Mouse (Mus musculus): ENCODE results near the gene Dedd.
A peak's percentile ranks its signal among the peaks of the same experiment; 100 is the strongest.
"Not testable (repeated sequence)": the region's sequence is repeated elsewhere in the genome, so short reads cannot be mapped to it uniquely, and the experiment has no call there.

Dedd gene

DNA sequence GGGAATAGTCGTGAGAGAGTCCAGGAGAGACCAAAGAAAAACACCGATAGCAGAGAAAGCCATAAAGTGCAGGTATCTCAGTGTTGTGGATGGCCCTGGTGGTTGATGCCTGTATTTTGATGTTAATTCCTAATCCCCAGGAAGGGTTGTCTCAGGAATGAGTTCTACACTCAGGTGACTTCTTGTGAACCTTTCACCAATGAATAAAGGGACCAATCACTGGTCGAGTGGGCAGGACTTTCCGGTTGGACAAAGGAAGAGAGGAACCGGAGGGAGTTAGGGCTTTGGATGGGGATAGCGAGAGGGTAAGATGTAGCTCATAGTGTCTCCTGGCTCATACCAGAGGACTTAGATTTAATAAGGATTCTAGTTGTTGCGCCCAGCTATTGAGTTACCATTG lies 9.2 kb upstream of the Dedd start:
- no peak for DNase-seq (ENCODE audit: low spot score in 2 of 2)

DNA sequence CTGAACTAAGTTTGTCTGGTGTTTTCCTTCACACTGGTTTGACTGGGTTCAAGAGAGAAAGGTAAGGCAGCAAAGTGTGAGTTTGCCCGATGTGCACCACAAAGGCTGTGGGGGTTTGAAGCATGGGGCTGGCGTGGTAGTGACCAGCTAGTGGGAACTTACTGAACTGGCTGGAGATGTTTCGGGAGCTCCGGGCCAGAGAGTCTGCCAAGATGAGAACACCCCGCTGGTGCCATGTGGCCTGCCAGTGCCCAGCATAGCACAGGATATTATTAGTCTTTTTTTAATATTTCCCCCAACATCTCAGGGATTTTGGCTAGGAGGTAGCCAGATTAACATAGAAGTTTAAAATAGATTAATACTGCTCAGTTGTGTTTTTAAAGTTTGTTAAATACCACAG lies 8.8 kb upstream of the Dedd start:
- DNase-seq (ENCODE audit: low spot score in 2 of 2), result no peak

DNA sequence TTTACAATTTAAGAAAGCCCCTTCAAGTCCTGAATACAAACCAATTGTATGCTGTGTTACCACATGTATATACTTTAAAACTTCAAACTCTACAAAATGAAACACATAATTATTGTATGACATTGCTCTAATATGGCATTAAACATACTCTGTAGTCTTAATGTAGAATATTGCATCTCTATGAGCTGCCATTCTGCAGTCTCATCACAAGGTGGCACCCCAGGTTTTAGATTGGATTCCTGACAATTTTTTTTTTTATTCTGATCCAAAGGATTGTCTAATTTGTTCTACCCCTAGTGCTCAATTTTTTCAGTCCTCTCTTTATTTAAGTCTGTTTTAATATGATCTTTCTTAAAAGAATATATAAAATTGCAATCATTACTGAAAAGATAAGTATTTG lies 7.5 kb upstream of the Dedd start:
- no peak for DNase-seq (ENCODE audit: low spot score in 2 of 2)

DNA sequence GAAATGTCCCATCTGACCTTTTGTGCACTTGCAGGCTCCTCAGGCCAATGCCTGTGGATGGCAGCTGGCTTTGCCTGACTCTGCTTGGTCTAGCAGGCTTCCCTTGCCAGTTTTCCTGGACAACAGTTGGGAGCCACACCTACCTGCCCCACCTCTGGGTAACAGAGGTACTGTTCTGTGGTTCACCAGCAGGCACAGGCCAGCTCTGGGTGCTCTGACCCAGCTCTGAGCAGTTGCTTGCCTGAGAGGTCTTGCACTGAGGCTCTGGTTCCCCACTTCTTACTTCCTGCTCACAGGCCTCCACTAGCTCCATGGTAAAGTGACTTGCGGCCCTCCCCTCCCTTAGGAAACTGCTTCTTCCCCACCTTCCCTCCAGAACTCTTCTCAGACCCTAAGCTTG lies 6.9 kb upstream of the Dedd start:
- DNase-seq (ENCODE audit: low spot score in 2 of 2), result no peak

DNA sequence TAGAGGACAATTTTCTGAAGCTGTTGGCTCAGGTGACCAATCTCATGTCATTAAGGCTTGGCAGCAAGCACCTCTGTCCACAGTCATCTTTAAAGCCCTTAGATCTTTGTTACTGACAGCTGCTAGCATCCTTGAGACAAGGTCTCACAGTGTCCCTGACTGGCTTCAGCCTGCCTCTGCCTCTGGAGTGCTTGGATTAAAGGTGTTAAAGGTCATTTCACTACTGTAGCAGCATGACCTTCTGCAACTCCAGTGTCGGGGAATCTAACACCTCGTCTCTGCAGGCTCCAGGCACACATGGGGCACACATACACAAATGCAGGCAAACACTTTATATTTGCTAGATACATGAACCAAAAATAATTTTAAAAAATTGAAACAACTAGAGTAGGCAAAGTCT lies 3.4 kb upstream of the Dedd start:
- no peak for DNase-seq (ENCODE audit: low spot score in 2 of 2)

DNA sequence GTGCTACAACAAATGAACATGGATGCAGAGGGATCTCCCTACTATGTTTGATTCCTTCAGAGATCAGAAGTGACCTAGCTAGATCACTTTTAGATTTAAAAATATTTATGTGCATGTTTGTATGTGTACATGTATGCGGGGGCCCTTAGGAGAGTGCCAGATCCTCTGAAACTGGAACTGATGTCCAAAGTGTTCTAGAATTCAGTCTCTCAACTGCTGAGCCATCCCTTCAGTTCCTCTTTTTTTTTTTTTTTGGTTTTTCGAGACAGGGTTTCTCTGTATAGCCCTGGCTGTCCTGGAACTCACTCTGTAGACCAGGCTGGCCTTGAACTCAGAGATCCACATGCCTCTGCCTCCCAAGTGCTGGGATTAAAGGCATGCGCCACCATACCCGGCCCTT lies 2.4 kb upstream of the Dedd start:
- not testable (repeated sequence) for DNase-seq (ENCODE audit: low spot score in 2 of 2)

DNA sequence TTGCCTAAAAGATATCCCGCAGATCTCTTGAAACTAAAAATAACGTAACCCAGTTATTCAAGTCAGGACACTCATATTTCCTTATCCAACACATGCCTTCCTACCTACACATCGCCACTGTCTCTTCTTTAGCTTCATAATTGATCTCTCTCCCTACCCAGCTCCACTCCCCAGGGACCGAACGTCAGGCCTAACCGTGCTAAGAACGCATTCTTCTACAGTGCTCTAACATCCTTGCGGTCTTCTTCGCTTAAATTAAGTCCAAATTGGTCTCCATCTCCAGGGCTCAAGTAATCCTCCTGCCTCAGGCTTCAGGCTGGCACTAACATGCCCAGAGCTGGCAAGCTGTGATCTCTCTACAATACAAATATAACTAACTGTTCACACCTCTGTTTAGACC lies 701 bp upstream of the Dedd start:
- DNase-seq (ENCODE audit: low spot score in 2 of 2), result no peak

DNA sequence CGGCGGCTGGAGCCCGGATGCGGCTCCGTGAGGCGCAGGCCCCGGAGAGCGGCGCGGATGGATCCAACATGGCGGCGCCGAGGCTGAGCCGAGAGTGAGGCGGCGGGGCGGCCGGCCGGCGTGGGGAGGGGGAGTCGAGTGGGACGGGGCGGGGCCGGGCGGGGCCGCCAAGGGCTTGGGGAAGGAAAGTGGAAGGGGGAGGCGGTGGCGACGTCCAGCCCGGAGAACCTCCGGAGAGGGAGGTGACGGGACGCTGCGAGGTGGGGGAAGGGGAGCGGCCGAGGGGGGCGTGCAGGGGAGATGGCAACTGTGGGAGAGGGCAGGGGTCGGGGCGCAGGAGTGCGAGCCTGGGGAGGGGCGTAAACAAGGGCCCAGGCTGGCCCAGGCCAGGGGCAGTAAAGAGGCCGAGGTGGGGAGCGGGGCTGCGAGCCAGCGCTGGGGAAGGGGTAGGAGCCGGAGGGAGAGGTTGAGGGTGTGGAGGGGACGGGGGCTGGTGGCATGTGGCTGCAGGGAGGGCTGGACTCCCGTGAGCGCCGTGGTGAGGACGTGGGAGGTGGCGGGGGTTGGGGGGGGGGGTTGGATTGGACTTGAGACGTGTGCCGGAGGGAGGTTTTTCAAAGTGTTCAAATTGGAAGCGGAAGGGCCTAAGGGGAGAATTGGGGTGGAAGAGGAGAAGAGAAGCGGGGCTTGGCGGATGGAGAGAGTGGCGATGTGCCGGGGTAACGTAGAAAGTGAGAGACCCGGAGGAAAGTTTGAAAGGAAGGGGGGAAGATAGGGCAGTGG lies 679 bp downstream of the Dedd start:
- peak in 1 of 2 experiments; percentile 38 for DNase-seq (ENCODE audit: low spot score in 2 of 2)

DNA sequence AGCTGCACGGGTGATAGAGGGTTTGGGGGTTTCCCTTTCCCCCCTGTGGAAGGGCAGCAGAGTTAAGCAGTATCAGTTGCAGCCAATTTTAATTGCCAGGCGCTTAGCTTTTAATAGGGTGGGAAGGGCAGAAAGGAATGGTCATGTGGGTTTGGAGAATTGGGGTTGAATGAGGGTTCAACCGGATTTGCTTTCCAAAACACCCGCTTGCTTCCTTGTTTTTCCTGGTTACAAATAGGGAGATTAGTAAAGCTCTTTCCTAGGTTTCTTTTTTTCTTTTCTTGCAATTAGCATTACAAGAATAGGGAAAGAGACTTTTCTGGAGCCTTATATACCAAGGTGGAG lies 1.2 kb downstream of the Dedd start:
- DNase-seq (ENCODE audit: low spot score in 2 of 2), result no peak

DNA sequence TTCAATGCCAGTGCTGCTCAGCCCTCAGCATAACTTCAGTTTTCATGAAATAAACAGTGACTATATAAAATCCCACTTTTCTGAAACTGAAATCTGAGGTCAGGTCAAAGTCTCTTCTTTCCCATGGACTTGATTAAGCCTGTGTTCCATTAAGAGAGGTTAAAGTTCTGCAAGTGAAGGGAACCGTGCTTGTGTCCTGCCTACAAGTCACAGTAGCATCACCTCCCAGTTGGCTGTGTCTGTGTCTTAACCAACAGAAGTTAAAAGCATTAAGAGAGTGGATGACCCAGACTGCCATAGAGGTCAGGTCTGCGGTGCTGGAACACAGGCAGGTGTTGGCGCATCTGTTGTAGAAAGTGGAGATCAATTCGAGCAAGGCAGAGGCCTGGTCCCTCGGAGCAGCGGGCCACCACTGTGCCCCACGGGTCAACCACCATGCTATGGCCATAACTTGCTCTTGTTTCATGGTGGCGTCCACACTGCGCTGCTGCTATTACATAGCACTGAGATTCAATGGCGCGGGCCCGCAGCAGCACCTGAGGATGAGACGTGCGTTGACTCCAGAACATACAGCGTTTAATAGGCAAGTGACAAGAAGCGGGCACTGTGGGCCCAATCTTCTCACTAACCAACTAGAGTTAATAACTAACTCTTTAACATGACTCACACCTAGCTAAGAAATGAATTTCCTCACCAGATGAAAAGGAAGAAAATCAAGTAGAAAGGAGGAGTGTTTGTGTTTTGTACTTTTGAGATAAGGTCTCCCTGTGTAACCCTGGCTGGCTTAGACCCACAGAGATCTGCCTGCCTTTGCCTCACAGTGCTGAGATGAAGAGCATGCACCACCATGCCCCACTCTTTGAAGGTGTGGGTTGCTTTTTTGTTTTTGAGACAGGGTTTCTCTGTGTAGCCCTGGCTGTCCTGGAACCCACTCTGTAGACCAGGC lies 13.6 kb downstream of the Dedd start:
- no peak for DNase-seq (ENCODE audit: low spot score in 2 of 2)

DNA sequence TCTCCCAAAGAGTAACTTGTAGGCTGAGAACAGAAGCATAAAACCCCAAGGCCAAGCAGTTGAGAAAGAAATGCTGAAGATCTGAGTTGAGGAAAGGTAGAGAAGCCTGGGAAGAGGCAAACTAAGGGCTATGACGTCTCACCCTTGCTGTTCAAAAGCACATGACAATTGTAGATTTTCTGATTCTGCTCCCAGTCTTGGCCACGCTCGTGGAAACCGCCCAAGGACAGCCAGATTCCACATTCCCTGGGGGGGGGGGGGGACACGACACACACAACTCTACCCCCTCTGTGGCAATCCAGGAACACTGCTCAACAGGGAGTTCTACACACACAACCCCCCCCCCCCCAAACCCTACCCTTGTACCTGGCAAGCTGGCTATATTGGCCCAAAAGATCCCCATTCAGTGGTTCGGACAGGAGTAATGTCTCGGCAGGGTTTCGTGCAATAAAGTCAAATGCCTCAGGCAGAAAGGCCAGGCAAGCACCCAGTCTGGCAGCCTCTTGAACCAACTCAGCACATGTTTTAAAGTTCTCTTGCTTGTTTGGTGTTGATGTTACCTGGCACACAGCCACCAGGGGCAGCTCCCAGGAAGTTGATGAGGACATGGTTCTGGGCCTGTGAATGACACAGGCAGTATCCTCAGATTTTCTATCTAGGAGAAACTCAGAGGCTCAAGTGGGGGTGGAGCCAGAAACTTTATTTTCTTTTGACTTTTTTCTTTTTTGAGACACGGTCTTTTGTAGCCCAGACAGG lies 15.2 kb downstream of the Dedd start:
- peak in 1 of 2 experiments; percentile 20 for DNase-seq (ENCODE audit: low spot score in 2 of 2)

DNA sequence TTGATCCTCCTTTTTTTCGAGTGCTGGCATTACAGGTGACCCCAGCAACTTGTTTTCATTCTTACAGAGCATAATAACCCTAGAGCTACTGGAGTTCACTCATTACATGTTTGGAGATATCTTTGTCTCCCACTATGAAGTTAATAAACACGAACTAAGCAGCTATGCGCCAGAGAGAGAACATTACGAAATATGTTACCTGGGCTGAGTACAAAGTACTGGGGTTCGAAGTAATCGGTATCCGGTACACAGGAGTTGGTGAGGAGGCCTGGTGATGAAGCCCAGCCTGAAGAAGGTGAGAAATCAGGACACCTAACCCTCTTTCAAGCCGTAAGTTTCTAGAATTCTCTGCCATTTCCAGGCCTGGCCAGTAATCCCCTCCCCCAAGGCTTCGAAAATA lies 15.8 kb downstream of the Dedd start:
- no peak for DNase-seq (ENCODE audit: low spot score in 2 of 2)

DNA sequence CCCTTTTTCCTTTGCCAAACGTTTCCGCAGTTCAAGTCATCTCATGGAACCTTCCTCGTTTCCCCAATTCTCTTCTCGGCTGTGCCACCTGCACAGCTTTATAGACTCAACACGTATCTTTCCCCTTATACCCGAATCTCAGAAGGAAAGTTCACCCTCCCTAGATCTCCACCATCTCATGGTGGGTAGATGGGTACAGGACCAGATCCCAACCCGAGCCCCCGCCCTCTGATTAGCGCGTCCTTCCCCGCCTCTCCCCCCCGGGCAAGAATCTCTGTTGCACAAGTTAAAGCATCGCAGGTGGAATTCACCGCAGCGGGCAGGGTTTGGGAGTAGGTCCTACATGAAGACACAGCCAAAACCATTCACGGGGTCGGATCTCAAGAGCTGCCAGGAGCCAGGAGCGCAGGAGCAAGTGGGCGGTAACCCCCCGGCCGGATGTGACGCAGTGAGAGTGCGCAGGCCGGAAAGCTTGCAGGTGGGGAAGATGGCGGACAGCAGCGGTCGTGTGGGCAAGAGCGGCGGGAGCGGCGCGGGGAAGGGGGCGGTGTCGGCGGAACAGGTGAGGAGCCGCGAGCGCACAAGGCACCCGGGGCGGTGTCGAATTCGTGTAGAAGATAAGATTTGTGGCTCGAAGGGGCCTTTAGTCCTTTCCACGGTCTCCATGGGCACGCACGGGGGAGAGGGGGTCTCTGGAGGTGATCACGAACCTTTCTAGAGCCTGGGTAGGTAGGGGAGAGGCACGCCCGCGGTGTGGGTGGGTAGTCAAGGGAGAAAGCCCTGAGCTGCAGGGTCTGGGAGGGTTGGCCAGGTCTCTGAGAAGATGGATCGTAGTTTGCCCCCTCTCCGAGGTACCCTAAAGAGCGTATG lies 16.5 kb downstream of the Dedd start, which contains the start of the genes Nit1 and Pfdn2:
Nit1 (minus strand) TSS at position 422 of the 870 bp plus-strand sequence.
Pfdn2 (plus strand) TSS at position 446 of the 870 bp plus-strand sequence.
- DNase-seq (ENCODE audit: low spot score in 2 of 2), result peak; percentile 90 to 92

DNA sequence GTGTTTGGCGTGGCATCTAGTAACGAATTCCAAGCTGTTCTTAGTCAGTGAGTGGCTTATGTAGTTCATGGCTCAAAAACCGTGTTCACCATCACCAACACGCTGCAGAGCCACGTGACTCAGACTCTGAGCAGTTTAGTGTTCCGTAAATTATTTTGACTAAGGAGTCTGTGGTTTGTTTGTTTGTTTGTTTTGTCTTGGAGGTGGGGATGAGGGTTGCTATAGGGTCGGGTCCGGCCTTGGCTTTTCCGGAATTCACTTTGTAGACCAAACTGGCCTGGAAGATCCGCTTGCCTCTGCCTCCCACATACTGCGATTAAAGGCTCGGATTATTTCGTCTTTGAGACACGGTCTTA lies 17.1 kb downstream of the Dedd start:
- DNase-seq (ENCODE audit: low spot score in 2 of 2), result peak in 1 of 2 experiments; percentile 27

DNA sequence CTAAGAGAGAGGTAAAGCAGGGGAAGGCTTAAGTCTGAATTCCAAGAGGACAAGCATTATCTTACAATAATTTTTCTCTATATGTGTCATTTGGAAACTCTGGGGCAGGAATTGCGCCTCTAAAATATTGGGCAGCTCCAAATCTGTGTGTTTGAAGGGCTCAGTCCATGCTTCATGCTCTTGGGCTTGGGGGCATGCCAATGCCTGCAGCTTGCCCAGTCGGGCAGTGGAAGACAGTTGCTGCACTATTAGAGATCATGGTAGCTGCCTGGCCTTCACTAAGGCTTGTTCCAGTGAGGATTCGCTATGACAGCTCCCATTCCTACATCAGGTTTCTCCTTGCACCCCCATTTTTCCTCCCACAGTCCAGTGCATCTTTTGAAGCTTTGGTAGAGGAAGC lies 19.7 kb downstream of the Dedd start:
- DNase-seq (ENCODE audit: low spot score in 2 of 2), result no peak

DNA sequence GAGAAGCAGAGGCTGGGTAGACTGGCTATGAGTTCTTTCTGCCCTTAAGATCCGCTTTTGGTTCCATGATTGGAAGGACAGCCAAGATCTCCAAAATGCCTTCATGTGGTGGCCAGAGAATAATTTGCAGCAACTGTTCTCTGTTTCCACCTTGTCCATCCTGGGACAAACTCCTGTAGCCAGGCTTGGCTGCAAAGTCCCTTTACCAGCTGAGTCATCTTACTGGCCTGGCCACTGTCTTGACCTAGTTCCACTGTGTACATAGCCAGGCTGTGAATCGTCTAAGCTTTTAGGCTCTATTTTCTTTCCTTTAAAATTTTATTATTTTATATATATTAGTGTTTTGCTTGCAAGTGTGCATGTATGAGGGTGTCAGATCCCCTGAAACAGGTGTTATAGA lies 20.3 kb downstream of the Dedd start:
- no peak for DNase-seq (ENCODE audit: low spot score in 2 of 2)

DNA sequence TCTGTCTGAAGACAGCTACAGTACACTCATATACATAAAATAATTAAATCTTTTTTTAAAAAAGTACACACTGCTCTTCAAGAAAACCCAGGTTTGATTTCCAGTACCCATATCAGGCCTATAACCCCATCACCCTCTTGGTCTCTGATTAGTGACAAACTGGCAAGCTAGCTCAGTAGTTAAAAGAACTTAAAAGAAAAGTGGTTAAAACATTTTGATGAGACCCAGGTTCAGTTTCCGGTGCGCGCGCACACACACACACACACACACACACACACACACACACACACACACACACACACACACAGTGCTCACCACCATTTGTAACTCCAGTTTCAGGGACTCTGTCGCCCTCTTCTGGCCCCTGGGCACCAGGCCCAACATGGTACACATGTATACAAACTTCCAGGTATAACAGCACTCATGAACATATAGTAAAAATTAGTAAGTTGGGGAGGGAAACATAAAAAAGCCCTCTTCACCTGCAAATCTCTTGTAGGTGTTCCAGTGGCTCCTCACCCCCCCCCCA lies 26.9 kb downstream of the Dedd start:
- no peak for DNase-seq (ENCODE audit: low spot score in 2 of 2)

DNA sequence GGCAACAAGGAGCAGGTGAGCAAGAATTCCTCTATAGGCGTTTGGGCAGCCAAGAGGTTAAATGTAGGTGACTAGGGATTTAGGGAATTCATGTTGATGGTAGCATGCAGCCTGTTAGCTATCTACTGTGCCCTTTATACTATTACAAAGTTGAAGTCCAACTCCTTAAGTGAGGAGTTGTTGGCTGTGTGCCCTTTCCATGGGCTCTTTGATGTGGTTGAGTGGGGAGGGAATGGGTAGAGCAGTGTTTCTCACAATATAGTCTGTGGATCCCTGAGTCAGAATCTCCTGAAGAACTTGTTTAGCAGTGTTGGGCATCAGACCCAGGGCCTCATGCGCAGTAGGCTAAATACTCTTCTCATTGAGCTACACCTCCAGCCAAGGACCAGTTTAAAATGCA lies 27.9 kb downstream of the Dedd start:
- no peak for DNase-seq (ENCODE audit: low spot score in 2 of 2)

DNA sequence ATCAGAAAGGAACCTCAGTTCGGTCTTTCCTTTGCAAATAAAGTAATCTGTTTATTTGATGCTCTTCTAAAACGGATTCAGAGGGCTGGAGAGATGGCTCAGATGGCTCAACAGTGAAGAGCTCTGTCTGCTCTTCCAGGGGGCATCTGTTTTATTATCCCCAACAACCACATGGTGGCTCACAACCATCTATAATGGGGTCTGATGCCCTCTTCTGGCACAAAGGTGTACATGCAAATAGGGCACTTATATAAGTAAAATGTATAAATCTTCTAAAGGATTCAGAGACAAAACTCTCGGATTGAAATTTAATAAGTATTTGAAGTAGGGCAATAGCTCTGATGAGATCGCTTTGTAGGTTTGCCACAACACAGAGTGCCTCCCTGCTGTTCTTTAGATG lies 29.5 kb downstream of the Dedd start:
- peak in 1 of 2 experiments; percentile 34 for DNase-seq (ENCODE audit: low spot score in 2 of 2)

DNA sequence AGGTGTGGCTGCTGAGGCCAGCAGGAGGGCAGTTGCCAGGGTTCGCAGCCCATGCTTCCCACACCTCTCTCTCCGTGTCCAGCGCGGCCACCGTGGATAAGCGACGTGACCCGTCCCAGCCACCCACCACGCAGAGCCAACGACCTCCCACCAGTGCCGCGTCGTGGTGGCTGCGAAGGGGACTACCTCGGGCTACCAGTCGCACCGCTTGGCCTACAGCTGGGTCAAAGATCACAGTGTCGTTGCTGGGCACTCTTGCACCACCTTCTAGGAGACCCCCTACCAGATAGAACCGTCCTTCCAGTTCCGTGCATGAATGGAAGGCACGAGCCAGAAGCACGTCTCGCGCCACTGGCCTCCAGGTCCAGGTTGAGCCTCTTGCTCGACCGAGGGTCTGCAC lies 31.3 kb downstream of the Dedd start:
- DNase-seq (ENCODE audit: low spot score in 2 of 2), result peak in 1 of 2 experiments; percentile 37

DNA sequence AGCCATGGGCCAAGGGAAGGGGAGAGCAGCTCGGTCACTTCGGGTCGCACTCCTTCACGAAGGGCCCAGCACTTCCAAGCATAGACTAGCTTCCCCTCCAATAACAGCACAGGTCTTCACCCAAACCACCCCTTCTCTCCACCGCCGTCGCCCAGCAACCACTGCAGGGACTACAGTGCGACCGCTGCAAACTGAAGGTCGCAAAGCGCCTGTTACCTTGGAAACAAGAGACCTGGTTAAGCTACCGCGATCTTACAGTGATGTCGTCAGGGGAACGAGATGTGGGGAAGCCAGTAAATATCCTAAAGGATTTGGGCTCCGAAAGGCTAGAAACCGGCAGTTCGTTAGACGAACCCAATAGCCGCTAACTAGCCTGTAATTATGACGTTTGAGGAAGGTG lies 31.7 kb downstream of the Dedd start, which contains the start of gene Klhdc9:
Klhdc9 (minus strand) TSS at position 143 of the 400 bp plus-strand sequence.
- peak; percentile 86 to 90 for DNase-seq (ENCODE audit: low spot score in 2 of 2)
